Mouse (Mus musculus) small intestine, adult 2 months (tissue): ENCODE measurements around the gene Rad51b. TPM values are rescaled to one million over a fixed set of nuclear protein-coding genes. Genes with fewer than 3 reads are reported as not detected.

Experiments
- H3K27ac ChIP-seq: fragments of 200-500 bp; 2 replicates; pipeline ENCODE4 v1.5.1; 2012; ENCODE audit warnings: low read depth, low read length, control low read depth, inconsistent platforms; ENCODE audit not compliant: insufficient read depth
- H3K27me3 ChIP-seq: fragments of 200-500 bp; 2 replicates; pipeline ENCODE4 v1.6.1; 2012; ENCODE audit warnings: mild to moderate bottlenecking, moderate library complexity, low read length, inconsistent platforms; ENCODE audit not compliant: control insufficient read depth, insufficient read depth
- H3K36me3 ChIP-seq: fragments of 200-500 bp; 2 replicates; pipeline ENCODE4 v1.6.1; 2012; ENCODE audit warnings: mild to moderate bottlenecking, low read length, control low read depth, inconsistent platforms; ENCODE audit not compliant: control insufficient read depth, insufficient read depth
- H3K4me1 ChIP-seq: fragments of 200-500 bp; 2 replicates; pipeline ENCODE4 v1.6.1; 2012; ENCODE audit warnings: low read length, inconsistent platforms, mixed read lengths; ENCODE audit not compliant: control insufficient read depth, insufficient read depth, insufficient read length
- H3K4me3 ChIP-seq: fragments of 200-500 bp; 2 replicates; pipeline ENCODE4 v1.5.1; 2012; ENCODE audit warnings: low read depth, mild to moderate bottlenecking, control low read depth, inconsistent platforms, low read length, moderate library complexity
- CTCF ChIP-seq: fragments of 200-500 bp; IDR thresholded peaks from 2 replicates; pipeline ENCODE4 v1.5.1; 2012; ENCODE audit warnings: low read depth, mild to moderate bottlenecking, control low read depth, inconsistent platforms, low read length, moderate library complexity, mixed read lengths; ENCODE audit not compliant: insufficient replicate concordance, insufficient read length; ENCODE audit errors: extremely low read depth
- POLR2A ChIP-seq: fragments of 200-500 bp; IDR thresholded peaks from 2 replicates; pipeline ENCODE4 v1.6.1; 2012; ENCODE audit warnings: low read depth, mild to moderate bottlenecking, control low read depth, inconsistent platforms, low read length, moderate library complexity
- WGBS: fragments of 180-500 bp; shearing (Covaris S2); methylation state at CpG from one replicate; pipeline ENCODE4 v1.1.7; 2018; 5-methylcytosine and 5-hydroxymethylcytosine counted together
- polyA plus RNA-seq: library from polyadenylated mRNA; depleted of rRNA; stranded (reverse); fragments of >200 nt; gene quantifications from 2 replicates; pipeline ENCODE4 v1.2.3, GENCODE M21; 2012

The Rad51b gene
- polyA plus RNA-seq, 1 experiment, result 0.46 TPM

DNA sequence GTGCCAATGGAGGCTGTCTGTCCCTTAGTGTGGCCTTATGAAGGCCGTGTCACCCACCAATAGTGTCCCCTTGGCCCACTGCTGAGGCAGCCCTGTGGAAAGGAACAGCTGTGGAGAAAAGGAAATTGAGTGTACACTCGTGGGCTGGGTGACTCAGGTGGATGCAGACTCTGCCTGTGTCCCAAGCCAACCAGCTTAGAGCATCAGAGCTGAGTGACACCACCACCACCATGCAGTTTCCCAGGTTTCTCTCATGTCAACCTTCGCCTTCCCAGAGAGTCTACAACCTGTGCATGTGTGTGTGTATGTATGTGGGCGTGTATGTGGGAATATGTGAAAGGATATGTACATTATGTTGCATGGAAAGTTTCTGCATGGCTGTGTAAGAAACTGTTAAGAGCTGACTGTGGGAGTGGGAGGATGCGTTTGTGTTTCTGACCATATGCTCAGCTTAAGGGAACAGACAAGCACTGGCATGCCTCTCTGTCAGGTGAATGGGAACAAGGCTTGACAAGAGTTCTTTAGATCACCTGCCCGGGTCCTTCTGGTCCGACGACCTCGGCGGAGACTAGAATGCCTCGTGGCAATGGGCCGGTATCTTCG, 17.5 kb upstream of the Rad51b start:
- H3K36me3 ChIP-seq, result peaks cover 75% of the 10 kb centered on the region
- H3K27me3 ChIP-seq, result no peaks in the 10 kb centered on the region
- no peak overlapping the region for H3K4me3 ChIP-seq
- no peak overlapping the region for H3K27ac ChIP-seq
- no peak for TF ChIP-seq CTCF
- WGBS, result 88% methylated on average over 13 of the region's 13 CpGs
- H3K4me1 ChIP-seq, result no peaks in the 10 kb centered on the region

DNA sequence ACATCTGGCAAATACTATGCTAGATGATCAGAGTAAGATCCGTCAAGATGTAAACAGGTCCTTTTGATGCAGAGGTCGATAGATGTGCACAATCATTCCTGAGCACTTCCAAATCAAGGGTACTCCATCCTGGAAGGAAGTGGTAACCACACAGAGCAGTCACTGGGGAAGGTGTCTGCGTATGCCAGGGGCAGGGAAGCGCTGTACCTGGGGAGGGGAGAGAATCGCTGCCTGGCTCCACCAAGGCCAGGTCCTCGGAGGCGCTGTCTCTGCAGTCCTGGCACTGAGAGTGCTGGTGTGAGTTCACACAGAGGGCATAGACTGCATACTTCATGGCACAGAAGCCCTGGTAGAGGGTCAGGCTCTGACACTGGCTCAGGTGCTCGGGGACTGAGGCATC, 14.5 kb upstream of the Rad51b start:
- peaks cover 79% of the 10 kb centered on the region for H3K36me3 ChIP-seq
- no peaks in the 10 kb centered on the region for H3K4me1 ChIP-seq
- H3K4me3 ChIP-seq, result no peak overlapping the region
- no peak overlapping the region for H3K27ac ChIP-seq
- 93% methylated on average over 8 of the region's 8 CpGs for WGBS
- TF ChIP-seq POLR2A (no peak), CTCF (no peak)
- no peaks in the 10 kb centered on the region for H3K27me3 ChIP-seq

DNA sequence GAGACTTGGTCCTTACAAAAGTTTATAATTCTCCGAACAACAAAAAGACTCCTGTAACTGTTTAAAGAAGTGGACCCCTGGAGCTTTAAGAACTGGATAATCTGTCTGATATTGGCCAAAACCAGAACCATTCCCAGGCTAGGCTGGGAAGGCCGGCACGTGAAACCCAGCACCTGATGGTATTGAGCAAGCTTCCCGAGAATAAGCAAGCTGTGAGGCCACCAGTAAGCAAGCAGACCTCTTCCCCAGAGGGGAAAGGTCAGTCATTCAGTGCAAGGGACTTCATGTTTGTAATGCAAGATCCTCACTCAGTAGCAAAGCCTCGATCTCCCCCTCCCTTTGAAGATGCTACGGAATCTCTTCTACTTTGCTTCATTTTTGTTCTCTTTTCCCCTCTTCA, 4.2 kb upstream of the Rad51b start:
- H3K4me1 ChIP-seq, result peaks cover 3% of the 10 kb centered on the region; the same call in 1 of the 2 replicates
- TF ChIP-seq POLR2A, result no peak
- TF ChIP-seq CTCF, result no peak
- no peak overlapping the region for H3K4me3 ChIP-seq
- WGBS, result 71% methylated on average over 6 of the region's 6 CpGs
- no peaks in the 10 kb centered on the region for H3K27me3 ChIP-seq
- no peak overlapping the region for H3K27ac ChIP-seq
- H3K36me3 ChIP-seq, result peaks cover 19% of the 10 kb centered on the region

DNA sequence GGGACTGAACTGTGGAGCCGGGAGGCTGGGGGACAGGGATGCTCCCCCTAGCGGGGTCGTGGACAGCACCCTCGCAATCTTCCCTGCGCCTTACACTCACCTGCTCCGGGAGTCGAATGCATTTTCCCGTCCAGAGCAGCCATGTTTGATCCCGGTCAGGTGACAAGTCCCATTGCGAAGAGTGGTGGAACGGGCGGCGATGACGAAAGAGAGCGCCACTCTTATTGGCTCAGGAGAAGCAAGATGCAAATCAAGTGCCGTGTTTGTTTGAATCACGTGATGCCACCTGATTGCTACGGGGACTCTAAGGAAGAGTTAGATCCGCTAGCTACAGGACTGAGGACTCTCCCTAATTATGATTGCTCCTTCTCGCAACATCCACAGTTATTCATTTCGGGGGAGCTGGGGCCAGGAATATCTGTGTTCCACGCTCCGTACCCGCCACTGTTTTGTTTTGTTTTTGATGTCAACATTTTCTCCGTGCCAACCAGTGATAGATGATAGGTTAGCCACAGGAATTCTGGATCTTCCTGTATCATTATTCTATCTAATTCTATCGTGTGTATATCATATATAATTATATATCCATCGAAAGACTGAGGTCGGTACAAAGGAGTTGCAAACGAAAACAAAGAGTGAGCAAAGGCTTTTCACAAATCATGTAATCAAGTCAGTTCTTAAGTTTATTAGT, 811 bp upstream of the Rad51b start, which contains the start of gene Zfyve26:
TSS of gene Zfyve26 (minus strand) at position 179 of the 691 bp plus-strand sequence.
- Histone ChIP-seq H3K27me3 (no peaks in the 10 kb centered on the region), H3K4me3 (peak within 1 kb of the TSS; percentile 88), H3K36me3 (peaks cover 5% of the 10 kb centered on the region), H3K4me1 (peaks cover 3% of the 10 kb centered on the region; the same call in 1 of the 2 replicates), H3K27ac (peak within 1 kb of the TSS; percentile 55)
- WGBS, result under 1% methylated on average over 29 of the region's 29 CpGs
- TF ChIP-seq POLR2A (peak; percentile 83; the same call in 1 of the 2 replicates), CTCF (0 out of 2 replicates have a peak, but pooled peaks have one; percentile 14)

DNA sequence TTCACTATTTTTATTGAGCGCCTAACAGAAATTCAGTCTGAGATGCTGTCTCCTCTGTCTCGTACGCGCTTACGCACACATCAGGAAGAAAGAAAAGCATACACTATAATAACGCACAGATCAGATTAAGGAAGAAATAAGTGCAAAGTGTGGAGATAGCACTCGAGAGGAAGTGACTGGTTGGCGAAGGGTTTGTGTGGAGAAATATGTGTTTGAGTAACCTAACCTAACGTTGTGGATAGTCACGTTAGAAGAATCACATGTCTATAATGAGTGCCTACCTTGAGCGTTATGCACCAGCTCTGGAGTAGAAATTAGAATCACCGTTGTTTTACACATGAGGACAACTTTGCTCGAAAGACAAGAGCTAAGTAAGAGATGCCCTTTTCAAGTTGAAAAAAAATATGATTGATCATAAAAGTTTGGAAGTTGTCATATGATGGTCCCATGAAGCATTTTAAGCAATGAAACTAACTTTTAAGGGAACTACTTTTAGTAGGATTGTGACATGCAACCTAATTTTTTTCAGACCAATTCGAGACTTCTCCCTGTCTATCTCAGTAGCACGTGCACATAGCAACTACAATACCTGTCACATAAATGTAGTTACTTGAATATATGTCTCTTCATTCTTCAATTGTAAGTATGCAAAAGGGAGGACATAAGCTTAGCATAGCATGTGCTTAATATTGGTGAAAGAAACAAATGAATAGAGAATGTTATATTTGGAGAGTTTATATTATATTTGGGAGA, 978 bp downstream of the Rad51b start:
- 6% methylated on average over 15 of the region's 15 CpGs for WGBS
- no peak overlapping the region for H3K4me3 ChIP-seq
- H3K4me1 ChIP-seq, result peaks cover 3% of the 10 kb centered on the region; the same call in 1 of the 2 replicates
- no peaks in the 10 kb centered on the region for H3K27me3 ChIP-seq
- no peak overlapping the region for H3K27ac ChIP-seq
- peaks cover under 1% of the 10 kb centered on the region; the same call in 1 of the 2 replicates for H3K36me3 ChIP-seq
- no peak for TF ChIP-seq POLR2A
- TF ChIP-seq CTCF, result no peak

DNA sequence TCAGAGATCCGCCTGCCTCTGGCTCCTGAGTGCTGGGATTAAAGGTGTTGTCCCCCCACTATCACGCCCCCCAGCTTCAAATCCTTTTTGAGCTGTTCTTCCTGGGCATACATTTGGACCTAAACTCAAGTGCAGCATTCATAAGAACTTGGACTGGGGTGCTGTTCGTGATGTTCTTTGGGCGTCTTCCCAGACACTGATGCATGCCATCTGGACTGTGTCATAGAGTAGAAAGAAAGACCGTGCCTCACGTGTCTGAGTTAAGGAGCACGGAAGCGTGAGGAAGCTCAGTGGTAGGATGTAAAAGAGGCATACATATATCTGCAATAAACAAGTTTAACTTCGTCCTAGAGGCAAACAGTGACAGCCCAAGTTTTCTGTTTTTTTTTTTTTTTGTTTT, 4.7 kb downstream of the Rad51b start:
- no peak overlapping the region for H3K4me3 ChIP-seq
- no peaks in the 10 kb centered on the region; the same call in 1 of the 2 replicates for H3K4me1 ChIP-seq
- WGBS, result 79% methylated on average over 9 of the region's 9 CpGs
- no peaks in the 10 kb centered on the region for H3K36me3 ChIP-seq
- H3K27ac ChIP-seq, result no peak overlapping the region
- TF ChIP-seq POLR2A (no peak), CTCF (no peak)
- H3K27me3 ChIP-seq, result no peaks in the 10 kb centered on the region

DNA sequence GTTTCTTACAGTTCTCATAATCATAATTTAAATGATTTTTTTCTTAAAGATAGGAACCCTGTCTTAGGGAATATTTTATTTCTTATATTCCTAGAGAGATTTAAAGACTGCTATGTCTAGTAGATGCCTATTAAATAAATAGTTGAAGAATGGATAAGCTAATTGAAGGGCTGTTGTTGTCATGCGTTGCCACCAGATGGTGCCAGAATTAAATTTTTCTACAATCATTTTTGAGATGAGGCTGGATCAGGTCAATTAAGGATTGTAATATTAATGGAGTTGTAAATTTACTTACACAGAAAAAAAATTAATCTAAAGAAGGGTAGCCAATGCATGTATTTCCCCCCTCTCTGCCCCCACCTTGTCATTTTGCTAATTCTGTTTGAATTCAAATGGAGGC, 8.0 kb downstream of the Rad51b start:
- Histone ChIP-seq H3K36me3 (no peaks in the 10 kb centered on the region), H3K4me3 (no peak overlapping the region), H3K27me3 (no peaks in the 10 kb centered on the region), H3K4me1 (no peaks in the 10 kb centered on the region; the same call in 1 of the 2 replicates), H3K27ac (no peak overlapping the region)
- 37% methylated on average over 1 of the region's 1 CpGs for WGBS
- no peak for TF ChIP-seq CTCF
- no peak for TF ChIP-seq POLR2A
